Mouse (Mus musculus): ENCODE measurements at regions not wholly inside any gene's neighbourhood (a gene's known extent, or its start where the extent isn't known, plus 50 kb on each side); places are given as distances from the start of the nearest gene placed in this dataset.

GRCm38 (mm10) chr3:129038877-129039276 lies 160.8 kb upstream of the Pitx2 start:
- DNase-seq (ENCODE audit: low spot score) = no peak

GRCm38 (mm10) chr3:129044834-129045233 lies 154.8 kb upstream of the Pitx2 start:
- DNase-seq (ENCODE audit: low spot score) = no peak

- DNase-seq (ENCODE audit: low spot score) = no peak
These were observed 149.6 kb upstream of the Pitx2 start for GRCm38 (mm10) chr3:129049899-129050597.

- DNase-seq (ENCODE audit: low spot score) = no peak
These were observed 134.0 kb upstream of the Pitx2 start for GRCm38 (mm10) chr3:129065457-129066364.

GRCm38 (mm10) chr3:129069676-129070075 lies 130.0 kb upstream of the Pitx2 start:
- no peak for DNase-seq (ENCODE audit: low spot score)

- no peak for DNase-seq (ENCODE audit: low spot score)
These were observed 129.2 kb upstream of the Pitx2 start for GRCm38 (mm10) chr3:129070521-129070933.

GRCm38 (mm10) chr3:129071002-129071401 lies 128.7 kb upstream of the Pitx2 start:
- no peak for DNase-seq (ENCODE audit: low spot score)

- no peak for DNase-seq (ENCODE audit: low spot score)
These were observed 123.3 kb upstream of the Pitx2 start for GRCm38 (mm10) chr3:129076396-129076795.

GRCm38 (mm10) chr3:129103786-129104440 lies 95.8 kb upstream of the Pitx2 start:
- DNase-seq (ENCODE audit: low spot score) = no peak

- no peak for DNase-seq (ENCODE audit: low spot score)
These were observed 94.9 kb upstream of the Pitx2 start for GRCm38 (mm10) chr3:129104811-129105210.

GRCm38 (mm10) chr3:129106174-129106573 lies 93.5 kb upstream of the Pitx2 start:
- no peak for DNase-seq (ENCODE audit: low spot score)

- no peak for DNase-seq (ENCODE audit: low spot score)
These were observed 69.2 kb upstream of the Pitx2 start for GRCm38 (mm10) chr3:129130521-129130920.

- DNase-seq (ENCODE audit: low spot score) = no peak
These were observed 68.5 kb upstream of the Pitx2 start for GRCm38 (mm10) chr3:129131140-129131539.

GRCm38 (mm10) chr3:129131877-129132433 lies 67.7 kb upstream of the Pitx2 start:
- no peak for DNase-seq (ENCODE audit: low spot score)
